Mouse (Mus musculus) thymus, adult 2 months (tissue): ENCODE results near the gene Slc4a8. TPM values are rescaled to one million over a fixed set of nuclear protein-coding genes. Genes with fewer than 3 reads are reported as not detected.
"Not testable (repeated sequence)": the region's sequence is repeated elsewhere in the genome, so short reads cannot be mapped to it uniquely, and the experiment has no call there.

Experiments
- DNase-seq: peaks from one replicate; pipeline ENCODE4 v3.0.0; 2021
- H3K27ac ChIP-seq: fragments of 200-500 bp; 2 replicates; pipeline ENCODE4 v1.5.1; 2012; ENCODE audit warnings: low read length, control low read depth; ENCODE audit not compliant: control insufficient read depth, insufficient read depth
- H3K27me3 ChIP-seq: fragments of 200-500 bp; 2 replicates; pipeline ENCODE4 v1.6.1; 2012; ENCODE audit warnings: mild to moderate bottlenecking, low read length, moderate library complexity, mixed read lengths; ENCODE audit not compliant: control insufficient read depth, insufficient read depth
- H3K36me3 ChIP-seq: fragments of 200-500 bp; 2 replicates; pipeline ENCODE4 v1.6.1; 2012; ENCODE audit warnings: mild to moderate bottlenecking, low read length, moderate library complexity; ENCODE audit not compliant: control insufficient read depth, insufficient read depth
- H3K4me1 ChIP-seq: fragments of 200-500 bp; replicated peaks from 2 replicates; pipeline ENCODE4 v1.6.1; 2012; ENCODE audit warnings: low read length; ENCODE audit not compliant: control insufficient read depth, insufficient read depth
- H3K4me3 ChIP-seq: fragments of 200-500 bp; 2 replicates; pipeline ENCODE4 v1.5.1; 2012; ENCODE audit warnings: mild to moderate bottlenecking, low read length, control low read depth, moderate library complexity; ENCODE audit not compliant: control insufficient read depth, insufficient read depth
- CTCF ChIP-seq: fragments of 200-500 bp; IDR thresholded peaks from 2 replicates; pipeline ENCODE4 v1.5.1; 2012; ENCODE audit warnings: mild to moderate bottlenecking, control low read depth, low read length, moderate library complexity, borderline replicate concordance; ENCODE audit not compliant: control insufficient read depth, poor library complexity, insufficient read depth; ENCODE audit errors: extremely low read depth
- POLR2A ChIP-seq: fragments of 200-500 bp; IDR thresholded peaks from 2 replicates; pipeline ENCODE4 v1.6.1; 2012; ENCODE audit warnings: mild to moderate bottlenecking, low read length, control low read depth, moderate library complexity; ENCODE audit not compliant: control insufficient read depth, poor library complexity, insufficient read depth; ENCODE audit errors: extremely low read depth
- WGBS: fragments of 180-500 bp; shearing (Covaris S2); methylation state at CpG from one replicate; pipeline ENCODE4 v1.1.7; 2018; 5-methylcytosine and 5-hydroxymethylcytosine counted together
- polyA plus RNA-seq: library from polyadenylated mRNA; depleted of rRNA; stranded (reverse); fragments of >200 nt; gene quantifications from 2 replicates; pipeline ENCODE4 v1.2.3, GENCODE M21; 2012

Slc4a8 gene
- polyA plus RNA-seq, 1 experiment = 11.9 TPM

GRCm38 (mm10) chr15:100815310-100815709 is 53.8 kb downstream of the Slc4a8 start:
- TF ChIP-seq CTCF (no peak), POLR2A (no peak)
- 94% methylated on average over 8 of the region's 8 CpGs for WGBS
- Histone ChIP-seq H3K27me3 (no peaks in the 10 kb centered on the region), H3K4me3 (no peak overlapping the region), H3K27ac (no peak overlapping the region), H3K36me3 (no peaks in the 10 kb centered on the region), H3K4me1 (no peaks in the 10 kb centered on the region)
- no peak for DNase-seq

- DNase-seq = no peak
- H3K27ac ChIP-seq = no peak overlapping the region
Measured at GRCm38 (mm10) chr15:100818860-100819259, 57.3 kb downstream of the Slc4a8 start.

DNA sequence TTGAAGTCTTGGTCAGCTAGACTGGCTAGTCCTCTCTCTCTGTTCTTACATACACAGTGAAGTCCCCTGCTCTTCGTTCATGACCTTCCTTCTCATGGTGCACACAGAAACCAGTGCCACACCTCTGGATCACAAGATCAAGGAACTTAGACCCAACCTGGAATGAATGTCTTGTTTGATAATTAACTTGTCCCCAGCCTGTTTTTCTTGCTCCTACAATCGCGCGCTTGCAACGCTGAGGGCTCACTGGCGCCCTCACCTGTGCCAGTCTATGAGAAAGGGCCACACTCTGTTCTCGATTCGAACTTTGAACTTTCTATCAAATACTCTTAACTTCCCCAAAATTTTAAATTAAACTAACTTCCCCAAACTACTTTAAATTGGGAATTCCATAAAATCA is 60.3 kb downstream of the Slc4a8 start:
- Histone ChIP-seq H3K27me3 (no peaks in the 10 kb centered on the region), H3K4me1 (no peaks in the 10 kb centered on the region), H3K36me3 (no peaks in the 10 kb centered on the region), H3K27ac (no peak overlapping the region), H3K4me3 (no peak overlapping the region)
- WGBS = 31% methylated on average over 8 of the region's 8 CpGs
- DNase-seq = no peak
- TF ChIP-seq CTCF = no peak
- TF ChIP-seq POLR2A = no peak

More at GRCm38 (mm10) chr15:100818860-100819259, 57.3 kb downstream of the Slc4a8 start:
- WGBS = 79% methylated on average over 3 of the region's 3 CpGs
- Histone ChIP-seq H3K27me3 (no peaks in the 10 kb centered on the region), H3K4me3 (no peak overlapping the region), H3K4me1 (no peaks in the 10 kb centered on the region), H3K36me3 (no peaks in the 10 kb centered on the region)
- TF ChIP-seq POLR2A (no peak), CTCF (no peak)

- not testable (repeated sequence) for H3K4me3 ChIP-seq, DNase-seq, H3K36me3 ChIP-seq, H3K4me1 ChIP-seq, H3K27me3 ChIP-seq, H3K27ac ChIP-seq
- 79% methylated on average over 4 of the region's 4 CpGs for WGBS
Measured at GRCm38 (mm10) chr15:100822370-100822769, 60.8 kb downstream of the Slc4a8 start.

- no peaks in the 10 kb centered on the region for H3K27me3 ChIP-seq
- no peak for DNase-seq
- WGBS = 33% methylated on average over 26 of the region's 26 CpGs
- H3K36me3 ChIP-seq = no peaks in the 10 kb centered on the region
- no peak for TF ChIP-seq CTCF
- no peak for TF ChIP-seq POLR2A
- H3K27ac ChIP-seq = no peak overlapping the region
- no peak overlapping the region for H3K4me3 ChIP-seq
- no peaks in the 10 kb centered on the region for H3K4me1 ChIP-seq
Measured at GRCm38 (mm10) chr15:100825249-100825856, 63.8 kb downstream of the Slc4a8 start.

- no peaks in the 10 kb centered on the region for H3K36me3 ChIP-seq
- no peak overlapping the region for H3K27ac ChIP-seq
- 90% methylated on average over 8 of the region's 8 CpGs for WGBS
- H3K4me1 ChIP-seq = no peaks in the 10 kb centered on the region
- no peak for DNase-seq
- H3K27me3 ChIP-seq = no peaks in the 10 kb centered on the region
- H3K4me3 ChIP-seq = no peak overlapping the region
- TF ChIP-seq POLR2A (no peak), CTCF (no peak)
Measured at GRCm38 (mm10) chr15:100826076-100826475, 64.5 kb downstream of the Slc4a8 start.

- Histone ChIP-seq H3K36me3 (no peaks in the 10 kb centered on the region), H3K4me1 (no peaks in the 10 kb centered on the region), H3K4me3 (no peak overlapping the region), H3K27ac (no peak overlapping the region), H3K27me3 (no peaks in the 10 kb centered on the region)
- TF ChIP-seq CTCF (no peak), POLR2A (no peak)
- WGBS = 95% methylated on average over 9 of the region's 9 CpGs
- no peak for DNase-seq
Measured at GRCm38 (mm10) chr15:100829775-100830174, 68.2 kb downstream of the Slc4a8 start.
